Mouse (Mus musculus) G1E (cell line): Measurements from ENCODE around the gene Nxpe3. TPM values are rescaled to one million over a fixed set of nuclear protein-coding genes. Genes with fewer than 3 reads are reported as not detected.

ENCODE experiments used
- ATAC-seq: 2 replicates; pipeline ENCODE4 v1.8.0; 2016; ENCODE audit warnings: mild to moderate bottlenecking; ENCODE audit not compliant: insufficient number of reproducible peaks, poor library complexity, low FRiP score, severe bottlenecking; ENCODE audit errors: extremely low read depth
- DNase-seq: peaks from one replicate; pipeline ENCODE4 v3.0.0; 2012; ENCODE audit warnings: low spot score
- H3K27me3 ChIP-seq: 2 replicates; pipeline ENCODE4 v1.6.1; 2012; ENCODE audit warnings: mild to moderate bottlenecking, low read length, inconsistent platforms; ENCODE audit not compliant: insufficient read depth
- H3K36me3 ChIP-seq: replicated peaks from 2 replicates; pipeline ENCODE3; 2012; ENCODE audit warnings: mild to moderate bottlenecking, inconsistent platforms
- H3K4me1 ChIP-seq: 2 replicates; pipeline ENCODE4 v1.6.1; 2012; ENCODE audit warnings: low read depth, low read length, inconsistent platforms, mixed read lengths; ENCODE audit not compliant: insufficient read depth
- H3K4me3 ChIP-seq: 2 replicates; pipeline ENCODE4 v1.5.1; 2012; ENCODE audit warnings: low read depth, mild to moderate bottlenecking, inconsistent platforms, low read length, moderate library complexity, mixed read lengths
- H3K9me3 ChIP-seq: replicated peaks from 2 replicates; pipeline ENCODE4 v1.6.1; 2012; ENCODE audit warnings: inconsistent platforms
- CTCF ChIP-seq: IDR thresholded peaks from 2 replicates; pipeline ENCODE4 v1.5.1; 2012; ENCODE audit warnings: low read depth, low read length, inconsistent platforms, mixed read lengths
- GATA1 ChIP-seq: IDR thresholded peaks from 2 replicates; pipeline ENCODE4 v1.6.1; 2012; ENCODE audit warnings: borderline replicate concordance, low read length, inconsistent platforms, mixed read lengths
- GATA2 ChIP-seq: IDR thresholded peaks from 2 replicates; pipeline ENCODE4 v1.6.1; 2012; ENCODE audit warnings: low read depth, low read length, inconsistent platforms, borderline replicate concordance
- POLR2AphosphoS5 ChIP-seq: IDR thresholded peaks from 2 replicates; pipeline ENCODE4 v1.6.1; 2012; ENCODE audit warnings: low read depth, low read length, inconsistent platforms; ENCODE audit not compliant: insufficient replicate concordance
- TAL1 ChIP-seq: conservative IDR thresholded peaks from 2 replicates; pipeline ENCODE4 v1.6.1; 2012; ENCODE audit warnings: low read depth, low read length, inconsistent platforms, mixed read lengths
- polyA plus RNA-seq: library from polyadenylated mRNA; stranded (reverse); fragments of >175 nt; gene quantifications from 2 replicates; pipeline ENCODE4 v1.2.3, GENCODE M21; 2012
- total RNA-seq, 2 experiments: library from RNA; stranded (forward) in 1 of 2; stranded (reverse) in 1 of 2; fragments of 200-1000 nt in 1 of 2; fragments of >200 nt in 1 of 2; fragmentation: Nextera tagmentation in 1 of 2; gene quantifications; 2 replicates each; pipeline ENCODE4 v1.2.3; 2014 to 2017

Nxpe3 gene
- total and polyA plus RNA-seq, 3 experiments: 1.3 to 29.2 (median 13.3) TPM

DNA sequence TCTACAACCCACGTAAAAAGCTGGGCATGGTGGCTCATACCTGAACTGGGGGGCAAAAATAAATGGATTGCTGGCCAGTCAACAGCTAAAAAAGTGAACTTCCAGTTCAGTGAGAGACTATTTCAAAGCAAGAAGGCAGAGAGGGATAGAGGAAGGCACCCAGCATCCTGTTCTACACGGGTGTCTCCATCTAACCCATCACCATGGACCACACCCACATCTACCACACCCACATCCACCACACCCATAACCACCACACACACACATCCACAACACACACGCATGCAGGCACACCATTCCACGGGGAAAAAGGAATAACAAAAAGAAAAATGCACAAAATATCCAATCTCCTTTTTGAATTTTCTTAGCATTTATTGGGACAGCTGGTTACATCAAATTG lies 28.9 kb upstream of the Nxpe3 start:
- no peak overlapping the region for H3K4me3 ChIP-seq
- no peaks in the 10 kb centered on the region for H3K27me3 ChIP-seq
- ATAC-seq (no peak), DNase-seq (no peak)
- H3K4me1 ChIP-seq: peaks cover 12% of the 10 kb centered on the region
- H3K36me3 ChIP-seq: peaks cover 72% of the 10 kb centered on the region
- TF ChIP-seq GATA2 (no peak), CTCF (no peak), GATA1 (no peak), TAL1 (no peak), POLR2AphosphoS5 (no peak)
- H3K9me3 ChIP-seq: no peaks in the 10 kb centered on the region

DNA sequence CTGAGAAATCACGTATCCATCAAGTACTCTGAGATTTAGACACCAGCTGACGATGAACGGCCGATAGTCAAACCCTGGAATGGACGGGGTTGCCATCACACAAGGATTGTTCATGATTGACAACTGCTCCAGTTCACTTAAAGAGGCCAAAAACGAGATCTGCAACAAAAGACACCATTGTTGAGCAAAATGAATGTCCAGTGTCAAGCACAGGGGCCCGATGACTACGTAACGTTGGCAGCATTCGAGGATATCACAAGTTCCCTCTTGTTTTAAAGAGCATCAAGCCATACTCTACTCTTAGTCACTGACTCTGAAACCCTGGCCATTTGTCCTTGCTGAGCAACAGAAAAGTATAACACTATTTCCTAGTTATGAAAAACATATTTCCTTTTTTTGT lies 27.0 kb upstream of the Nxpe3 start:
- peaks cover 77% of the 10 kb centered on the region for H3K36me3 ChIP-seq
- DNase-seq: no peak
- peaks cover 12% of the 10 kb centered on the region for H3K4me1 ChIP-seq
- TF ChIP-seq GATA2 (no peak), GATA1 (no peak), POLR2AphosphoS5 (no peak), TAL1 (no peak), CTCF (no peak)
- no peak for ATAC-seq
- no peaks in the 10 kb centered on the region for H3K27me3 ChIP-seq
- no peak overlapping the region for H3K4me3 ChIP-seq
- no peaks in the 10 kb centered on the region for H3K9me3 ChIP-seq

DNA sequence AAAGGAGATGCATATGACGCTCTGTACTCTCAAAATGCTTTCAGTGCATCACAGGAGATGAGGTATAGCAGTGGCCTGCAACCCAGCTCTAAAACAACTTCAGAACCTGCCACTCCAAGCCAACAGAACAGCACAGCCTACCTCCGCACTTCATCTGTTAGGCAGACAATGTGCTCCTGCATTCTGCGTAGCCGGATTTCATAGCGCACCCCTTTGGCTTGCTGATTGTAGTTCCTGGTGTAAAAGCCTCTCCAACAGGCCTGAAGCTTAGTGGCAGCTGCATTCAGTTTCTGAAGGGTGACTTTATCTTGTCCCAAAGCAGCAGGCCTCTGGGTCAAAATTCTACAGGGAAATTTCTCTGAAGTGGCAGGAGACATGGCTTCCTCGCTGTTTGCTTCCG lies 19.6 kb upstream of the Nxpe3 start:
- Histone ChIP-seq H3K4me3 (no peak overlapping the region), H3K27me3 (no peaks in the 10 kb centered on the region), H3K9me3 (no peaks in the 10 kb centered on the region), H3K36me3 (peaks cover 77% of the 10 kb centered on the region), H3K4me1 (peaks cover 3% of the 10 kb centered on the region; the same call in 1 of the 2 replicates)
- no peak for TF ChIP-seq CTCF
- no peak for TF ChIP-seq GATA1
- TF ChIP-seq TAL1: no peak
- TF ChIP-seq POLR2AphosphoS5: no peak
- TF ChIP-seq GATA2: no peak
- ATAC-seq (no peak), DNase-seq (no peak)

DNA sequence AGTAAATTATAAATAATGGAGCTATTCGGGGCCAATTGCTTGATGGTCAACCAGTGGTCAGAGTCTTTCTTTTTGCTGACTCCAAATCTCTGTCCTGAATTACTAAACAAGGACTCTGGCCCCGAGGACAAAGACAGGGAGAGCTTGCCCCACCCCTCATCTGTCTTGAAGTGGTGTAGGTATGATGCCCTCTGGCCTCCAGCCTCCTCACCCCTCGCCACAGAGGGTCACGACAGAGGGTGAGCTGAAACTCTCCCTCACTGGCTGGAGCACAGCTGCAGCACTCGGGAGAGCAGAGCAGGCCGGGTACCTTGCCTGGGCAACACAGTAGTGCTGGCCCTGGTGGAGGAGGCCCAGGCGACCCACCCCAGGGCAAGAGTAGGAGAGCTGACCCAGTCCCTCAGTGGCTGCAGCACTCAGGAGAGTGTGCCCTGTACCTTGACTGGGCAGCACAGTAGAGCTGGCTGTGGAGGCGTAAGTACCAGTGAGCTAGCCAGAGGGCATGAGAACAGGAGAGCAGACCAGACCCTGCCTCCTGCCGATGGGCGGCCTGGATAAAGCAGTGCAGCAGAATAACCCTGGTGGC lies 15.2 kb upstream of the Nxpe3 start:
- Histone ChIP-seq H3K9me3 (no peaks in the 10 kb centered on the region), H3K4me1 (peaks cover 5% of the 10 kb centered on the region), H3K4me3 (no peak overlapping the region), H3K36me3 (peaks cover 60% of the 10 kb centered on the region), H3K27me3 (no peaks in the 10 kb centered on the region)
- TF ChIP-seq TAL1 (no peak), GATA1 (no peak)
- no peak for DNase-seq
- ATAC-seq: no peak

DNA sequence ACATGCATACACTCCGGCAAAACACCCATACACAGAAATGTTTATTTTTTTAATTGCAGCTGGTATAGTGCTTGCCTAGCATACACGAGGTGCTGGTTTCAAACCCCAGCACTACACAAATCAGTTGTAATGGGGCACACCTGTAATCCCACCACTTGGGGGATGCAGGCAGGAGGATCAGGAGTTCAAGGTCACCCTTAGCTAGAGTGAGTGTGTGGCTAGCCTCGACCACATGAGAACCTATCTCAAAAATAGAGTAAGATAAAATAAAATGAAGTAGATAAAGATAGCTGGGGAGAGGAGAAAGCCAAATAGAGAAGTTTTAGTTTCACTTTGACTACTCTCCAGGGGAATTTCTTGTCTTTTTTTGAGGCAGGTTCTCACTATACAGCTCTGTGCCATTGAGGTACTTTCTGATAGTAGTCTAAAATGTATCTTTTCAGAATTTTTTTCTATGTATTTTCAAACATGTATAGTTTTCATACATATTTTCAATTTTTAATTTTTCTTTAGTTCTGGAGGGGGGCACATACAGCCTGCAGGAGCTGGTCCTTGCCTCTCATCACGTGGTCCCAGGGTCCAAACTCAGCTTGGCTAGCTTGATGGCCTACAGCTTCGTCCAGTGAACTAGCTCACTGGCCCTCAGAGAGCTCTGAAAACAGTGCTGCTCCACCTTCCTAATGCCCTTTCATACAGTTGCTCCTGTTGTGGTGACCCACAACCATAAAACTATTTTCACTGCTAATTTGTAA lies 12.0 kb upstream of the Nxpe3 start:
- ATAC-seq (no peak), DNase-seq (no peak)
- TF ChIP-seq GATA1 (no peak), CTCF (no peak), POLR2AphosphoS5 (no peak), TAL1 (no peak), GATA2 (no peak)
- H3K4me1 ChIP-seq: peaks cover 7% of the 10 kb centered on the region
- no peaks in the 10 kb centered on the region for H3K27me3 ChIP-seq
- peaks cover 55% of the 10 kb centered on the region for H3K36me3 ChIP-seq
- H3K4me3 ChIP-seq: no peak overlapping the region
- H3K9me3 ChIP-seq: no peaks in the 10 kb centered on the region

- Histone ChIP-seq H3K27me3 (no peaks in the 10 kb centered on the region), H3K4me1 (peaks cover 4% of the 10 kb centered on the region), H3K4me3 (no peak overlapping the region), H3K9me3 (no peaks in the 10 kb centered on the region), H3K36me3 (peaks cover 50% of the 10 kb centered on the region)
- no peak for TF ChIP-seq POLR2AphosphoS5
- TF ChIP-seq GATA1: no peak
- no peak for TF ChIP-seq GATA2
- no peak for DNase-seq
- ATAC-seq: no peak
Measured at GRCm38 (mm10) chr16:55905370-55905769, 10.3 kb upstream of the Nxpe3 start.
